Mouse (Mus musculus) kidney, adult 2 months (tissue): Measurements from ENCODE around the gene Cd93. TPM values are rescaled to one million over a fixed set of nuclear protein-coding genes. Genes with fewer than 3 reads are reported as not detected.

Source experiments
- DNase-seq: peaks from one replicate; pipeline ENCODE4 v3.0.0; 2021
- H3K27ac ChIP-seq: fragments of 200-500 bp; 2 replicates; pipeline ENCODE4 v1.5.1; 2012; ENCODE audit warnings: low read depth, low read length, control low read depth, inconsistent platforms; ENCODE audit not compliant: insufficient read depth
- H3K27me3 ChIP-seq: fragments of 200-500 bp; replicated peaks from 2 replicates; pipeline ENCODE4 v1.6.1; 2012; ENCODE audit warnings: mild to moderate bottlenecking, moderate library complexity, low read length, inconsistent platforms; ENCODE audit not compliant: control insufficient read depth, insufficient read depth
- H3K36me3 ChIP-seq: fragments of 200-500 bp; 2 replicates; pipeline ENCODE4 v1.6.1; 2012; ENCODE audit warnings: mild to moderate bottlenecking, moderate library complexity, low read length, inconsistent platforms; ENCODE audit not compliant: control insufficient read depth, insufficient read depth
- H3K4me1 ChIP-seq: fragments of 200-500 bp; 2 replicates; pipeline ENCODE4 v1.6.1; 2011; ENCODE audit warnings: low read length; ENCODE audit not compliant: control insufficient read depth, insufficient read depth
- H3K4me3 ChIP-seq: fragments of 200-500 bp; 2 replicates; pipeline ENCODE4 v1.5.1; 2011; ENCODE audit warnings: mild to moderate bottlenecking, low read depth, low read length, control low read depth; ENCODE audit not compliant: insufficient read depth
- CTCF ChIP-seq: fragments of 200-500 bp; conservative IDR thresholded peaks from 2 replicates; pipeline ENCODE4 v1.5.1; 2011; ENCODE audit warnings: low read depth, mild to moderate bottlenecking, control low read depth, low read length, moderate library complexity, mixed read lengths; ENCODE audit not compliant: insufficient read depth, insufficient read length
- POLR2A ChIP-seq: fragments of 200-500 bp; IDR thresholded peaks from one replicate; pipeline ENCODE4 v1.6.1; 2011; ENCODE audit warnings: low read depth, low read length, control low read depth
- WGBS: fragments of 180-500 bp; shearing (Covaris S2); methylation state at CpG from one replicate; pipeline ENCODE4 v1.1.7; 2018; 5-methylcytosine and 5-hydroxymethylcytosine counted together
- polyA plus RNA-seq: library from polyadenylated mRNA; depleted of rRNA; stranded (reverse); fragments of >200 nt; gene quantifications from 2 replicates; pipeline ENCODE4 v1.2.3, GENCODE M21; 2012

Cd93 gene
- polyA plus RNA-seq, 1 experiment = 10.3 TPM

GRCm38 (mm10) chr2:148441421-148441820 is 1.9 kb downstream of the Cd93 start:
- TF ChIP-seq CTCF (no peak), POLR2A (no peak)
- peak overlapping the region; percentile 90 for H3K27ac ChIP-seq

GRCm38 (mm10) chr2:148439691-148440276 is 3.6 kb downstream of the Cd93 start:
- H3K27me3 ChIP-seq = no peaks in the 10 kb centered on the region
- TF ChIP-seq POLR2A = no peak
- no peak for TF ChIP-seq CTCF
- peak overlapping the region; percentile 12; the same call in 1 of the 2 replicates for H3K4me3 ChIP-seq
- 46% methylated on average over 3 of the region's 3 CpGs for WGBS
- no peaks in the 10 kb centered on the region for H3K36me3 ChIP-seq
- no peak overlapping the region for H3K27ac ChIP-seq
- DNase-seq = no peak
- no peaks in the 10 kb centered on the region for H3K4me1 ChIP-seq

More at GRCm38 (mm10) chr2:148441421-148441820, 1.9 kb downstream of the Cd93 start:
- no peak for DNase-seq
- no peaks in the 10 kb centered on the region for H3K27me3 ChIP-seq
- 71% methylated on average over 10 of the region's 10 CpGs for WGBS
- H3K4me1 ChIP-seq = no peaks in the 10 kb centered on the region
- no peaks in the 10 kb centered on the region for H3K36me3 ChIP-seq
- H3K4me3 ChIP-seq = peak overlapping the region; percentile 74

- 75% methylated on average over 3 of the region's 3 CpGs for WGBS
- H3K4me3 ChIP-seq = no peak overlapping the region
- H3K4me1 ChIP-seq = no peaks in the 10 kb centered on the region
These were observed 7.1 kb downstream of the Cd93 start for GRCm38 (mm10) chr2:148436285-148436684.

GRCm38 (mm10) chr2:148432346-148432745 is 11.0 kb downstream of the Cd93 start:
- Histone ChIP-seq H3K4me3 (no peak overlapping the region), H3K4me1 (no peaks in the 10 kb centered on the region; the same call in 1 of the 2 replicates), H3K27me3 (no peaks in the 10 kb centered on the region), H3K27ac (no peak overlapping the region), H3K36me3 (no peaks in the 10 kb centered on the region)
- no peak for TF ChIP-seq POLR2A
- no peak for TF ChIP-seq CTCF
- 68% methylated on average over 2 of the region's 2 CpGs for WGBS
- DNase-seq = no peak

More at GRCm38 (mm10) chr2:148436285-148436684, 7.1 kb downstream of the Cd93 start:
- Histone ChIP-seq H3K27me3 (no peaks in the 10 kb centered on the region), H3K27ac (no peak overlapping the region), H3K36me3 (no peaks in the 10 kb centered on the region)
- no peak for DNase-seq
- TF ChIP-seq CTCF (no peak), POLR2A (no peak)

- no peaks in the 10 kb centered on the region; the same call in 1 of the 2 replicates for H3K4me1 ChIP-seq
- WGBS = 80% methylated on average over 4 of the region's 4 CpGs
- TF ChIP-seq POLR2A = no peak
- no peak for TF ChIP-seq CTCF
- H3K27me3 ChIP-seq = no peaks in the 10 kb centered on the region
- no peak overlapping the region for H3K4me3 ChIP-seq
- no peak for DNase-seq
- H3K36me3 ChIP-seq = no peaks in the 10 kb centered on the region
- no peak overlapping the region for H3K27ac ChIP-seq
These were observed 12.4 kb downstream of the Cd93 start for GRCm38 (mm10) chr2:148430941-148431340.

- TF ChIP-seq POLR2A = no peak
- TF ChIP-seq CTCF = no peak
- no peaks in the 10 kb centered on the region for H3K36me3 ChIP-seq
- H3K27me3 ChIP-seq = no peaks in the 10 kb centered on the region
- H3K27ac ChIP-seq = peak overlapping the region; percentile 60; the same call in 1 of the 2 replicates
- no peaks in the 10 kb centered on the region; the same call in 1 of the 2 replicates for H3K4me1 ChIP-seq
- peak; percentile 43 for DNase-seq
- H3K4me3 ChIP-seq = no peak overlapping the region
These were observed 14.3 kb downstream of the Cd93 start for GRCm38 (mm10) chr2:148429001-148429505.

- DNase-seq = no peak
- Histone ChIP-seq H3K27ac (no peak overlapping the region), H3K27me3 (no peaks in the 10 kb centered on the region), H3K4me3 (no peak overlapping the region), H3K4me1 (no peaks in the 10 kb centered on the region; the same call in 1 of the 2 replicates), H3K36me3 (no peaks in the 10 kb centered on the region)
- TF ChIP-seq POLR2A (no peak), CTCF (no peak)
- 63% methylated on average over 3 of the region's 3 CpGs for WGBS
These were observed 14.8 kb downstream of the Cd93 start for GRCm38 (mm10) chr2:148428523-148428922.
